Mouse (Mus musculus) frontal cortex, postnatal 25 days (tissue): Measurements from ENCODE around the gene Spns3.

Source experiments
- DNase-seq, 2 experiments: peaks; one replicate each; pipeline ENCODE4 v3.0.0; 2022; ENCODE audit warnings: low spot score in 2 of 2

Spns3 gene

DNA sequence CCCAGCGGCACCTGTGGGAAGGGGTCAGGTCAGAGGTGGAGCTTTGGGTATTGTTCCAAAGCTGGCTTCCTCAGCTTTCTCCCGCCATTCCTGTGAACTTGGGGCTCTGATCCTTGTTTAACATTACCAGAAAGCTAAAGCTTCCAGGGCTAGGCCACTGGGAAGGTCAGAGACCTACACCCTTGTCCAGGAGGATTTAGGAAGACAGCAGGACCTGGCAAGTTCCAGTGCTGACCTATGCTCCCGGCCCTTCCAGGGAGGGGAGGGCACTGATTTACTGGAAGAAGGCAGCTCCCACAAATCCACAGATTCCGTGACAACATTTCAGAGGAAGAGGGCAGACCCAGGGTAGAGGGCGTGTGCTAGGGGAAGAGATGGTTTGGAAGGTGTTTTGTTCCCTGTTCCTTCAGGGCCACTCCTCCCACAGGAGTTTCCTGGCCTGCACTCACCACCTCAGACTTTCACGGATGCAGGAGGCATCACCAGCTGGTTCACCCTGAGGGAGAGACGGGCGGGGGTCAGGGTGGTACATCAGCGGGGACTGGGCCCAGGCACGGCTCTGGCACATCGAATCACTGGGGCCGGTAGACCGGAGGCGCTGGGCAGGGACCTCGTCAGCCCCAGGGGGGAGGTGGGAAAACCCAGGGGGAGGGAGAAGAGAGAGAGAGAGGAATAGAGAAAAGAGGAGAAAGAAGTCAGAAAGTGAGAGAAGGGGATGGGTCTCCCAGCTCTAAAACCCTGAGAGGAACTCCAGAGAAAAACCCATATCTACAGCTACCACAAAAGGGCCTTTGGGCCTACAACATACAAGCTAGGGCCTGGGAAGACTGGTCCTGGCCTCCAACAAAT lies 97.0 kb downstream of the Spns3 start:
- DNase-seq, result no peak

GRCm38 (mm10) chr11:72452140-72452665 lies 98.1 kb downstream of the Spns3 start:
- DNase-seq, result no peak

DNA sequence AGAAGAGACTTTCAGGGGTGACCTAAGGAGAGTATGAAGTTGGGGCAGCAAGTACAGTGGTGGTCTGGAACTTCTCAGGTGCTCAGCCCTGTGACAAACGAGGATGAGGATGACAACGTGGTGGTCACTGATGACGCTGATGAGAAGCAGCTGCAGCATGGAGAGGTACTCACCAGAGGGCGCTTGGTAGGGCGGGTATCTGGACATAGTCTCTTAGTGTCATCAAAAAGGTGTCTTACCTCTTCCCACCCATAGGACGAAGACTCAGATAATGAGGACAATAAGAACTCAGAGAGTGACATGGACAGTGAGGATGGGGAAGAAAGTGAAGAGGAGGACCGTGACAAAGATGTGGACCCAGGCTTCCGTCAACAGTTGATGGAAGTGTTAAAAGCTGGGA lies 102.8 kb downstream of the Spns3 start:
- no peak for DNase-seq

DNA sequence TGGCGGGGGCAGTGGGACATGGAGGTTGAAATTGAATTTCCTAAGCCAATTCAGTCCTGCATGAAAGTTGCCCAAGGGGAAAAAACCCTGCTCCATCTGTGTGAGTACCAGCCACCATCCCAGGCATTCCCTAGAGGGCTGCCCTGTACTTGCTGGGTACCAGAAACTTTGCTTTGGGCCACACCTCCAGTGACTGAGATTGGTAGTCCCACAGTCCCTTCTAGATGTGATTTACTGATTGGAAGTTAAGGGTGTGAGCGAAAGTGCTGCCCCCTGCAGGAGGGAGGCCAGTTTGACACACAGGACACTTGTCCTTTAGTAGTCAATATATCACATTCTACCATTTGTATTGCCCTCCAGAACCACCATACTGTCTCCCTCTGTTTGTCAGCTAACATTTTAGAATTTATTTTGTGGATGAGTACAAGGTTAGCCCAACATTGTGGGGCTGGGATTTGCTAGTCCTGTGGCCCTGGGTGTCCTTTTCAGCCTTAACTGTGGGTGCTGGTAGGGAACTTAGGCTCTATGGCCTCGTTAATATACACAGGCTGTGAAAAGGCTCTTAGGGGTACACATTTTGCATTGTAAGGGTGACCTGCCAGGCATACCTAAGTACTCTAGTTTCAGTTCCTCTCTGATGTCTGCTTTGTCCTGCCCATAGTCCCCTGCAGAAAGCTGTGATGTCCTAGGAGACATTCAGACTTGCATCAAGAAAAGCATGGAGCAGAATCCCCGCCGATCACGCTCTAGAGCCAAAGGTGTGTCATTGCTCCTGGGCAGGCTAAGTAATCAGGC lies 103.8 kb downstream of the Spns3 start:
- DNase-seq, result no peak
